Mouse (Mus musculus) urinary bladder, adult 2 months (tissue): ENCODE measurements around the gene Mdm2. TPM values are rescaled to one million over a fixed set of nuclear protein-coding genes. Genes with fewer than 3 reads are reported as not detected.

Experiments
- DNase-seq: peaks from one replicate; pipeline ENCODE4 v3.0.0; 2022; ENCODE audit warnings: low spot score
- polyA plus RNA-seq: library from polyadenylated mRNA; depleted of rRNA; stranded (reverse); fragments of >200 nt; gene quantifications from 2 replicates; pipeline ENCODE4 v1.2.3, GENCODE M21; 2012

Gene Mdm2
- polyA plus RNA-seq, 1 experiment = 70.2 TPM

GRCm38 (mm10) chr10:117656662-117656962 is 53.9 kb downstream of the Mdm2 start:
- DNase-seq = no peak

GRCm38 (mm10) chr10:117655908-117656661 is 54.5 kb downstream of the Mdm2 start:
- DNase-seq = no peak

GRCm38 (mm10) chr10:117655460-117655859 is 55.1 kb downstream of the Mdm2 start:
- no peak for DNase-seq

GRCm38 (mm10) chr10:117654576-117655123 is 55.9 kb downstream of the Mdm2 start:
- DNase-seq = no peak

- no peak for DNase-seq
Measured at GRCm38 (mm10) chr10:117653779-117654173, 56.8 kb downstream of the Mdm2 start.

- DNase-seq = no peak
Measured at GRCm38 (mm10) chr10:117652930-117653778, 57.4 kb downstream of the Mdm2 start.

- no peak for DNase-seq
Measured at GRCm38 (mm10) chr10:117652378-117652774, 58.2 kb downstream of the Mdm2 start.

- no peak for DNase-seq
Measured at GRCm38 (mm10) chr10:117651587-117652377, 58.8 kb downstream of the Mdm2 start.

GRCm38 (mm10) chr10:117650725-117651124 is 59.8 kb downstream of the Mdm2 start:
- DNase-seq = no peak

GRCm38 (mm10) chr10:117650042-117650655 is 60.4 kb downstream of the Mdm2 start:
- DNase-seq = no peak

GRCm38 (mm10) chr10:117649292-117650041 is 61.1 kb downstream of the Mdm2 start:
- DNase-seq = no peak

- no peak for DNase-seq
Measured at GRCm38 (mm10) chr10:117648643-117649042, 61.9 kb downstream of the Mdm2 start.

GRCm38 (mm10) chr10:117647964-117648472 is 62.5 kb downstream of the Mdm2 start:
- no peak for DNase-seq

GRCm38 (mm10) chr10:117647158-117647505 is 63.4 kb downstream of the Mdm2 start:
- DNase-seq = no peak

GRCm38 (mm10) chr10:117646482-117647157 is 63.9 kb downstream of the Mdm2 start:
- DNase-seq = no peak

GRCm38 (mm10) chr10:117645487-117645964 is 65.0 kb downstream of the Mdm2 start:
- DNase-seq = no peak

- no peak for DNase-seq
Measured at GRCm38 (mm10) chr10:117644828-117645227, 65.7 kb downstream of the Mdm2 start.

GRCm38 (mm10) chr10:117644429-117644748 is 66.2 kb downstream of the Mdm2 start:
- no peak for DNase-seq

GRCm38 (mm10) chr10:117643711-117644428 is 66.7 kb downstream of the Mdm2 start:
- DNase-seq = no peak
